Comparison of ENCODE assay signal across 18 mouse cellular contexts in genomic region chr12:104799365-104799764, GRCm38 (mm10). TPM values are rescaled to one million over a fixed set of nuclear protein-coding genes. Genes with fewer than 3 reads are reported as not detected.
DNase-seq lines count a peak whose midpoint lies in the region; ATAC-seq and TF ChIP-seq lines count a peak whose summit lies in the region.
"Had no signal": no experiment of that assay in that cellular context is flagged by ENCODE, and none has a peak within 500 bp of the region (broad histone marks: within the 10 kb centered on the region; RNA-seq: fewer than 3 reads in every experiment).

No protein-coding gene starts in this region.

- no peak overlapping the region for H3K4me2 ChIP-seq in kidney, embryonic 14.5 days (replicated peaks; ENCODE audit: low read depth, low read length)
- H3K4me2 ChIP-seq: embryonic facial prominence, embryonic 15.5 days; forebrain, embryonic 12.5 days; hindbrain, embryonic 12.5 days; lung, embryonic 15.5 days; stomach, embryonic 15.5 days had no signal

- no peaks in the 10 kb centered on the region for H3K27me3 ChIP-seq in kidney, adult 2 months (replicated peaks; ENCODE audit: control insufficient read depth, insufficient read depth, low read length)
- no peaks in the 10 kb centered on the region for H3K27me3 ChIP-seq in kidney, embryonic 14.5 days (ENCODE audit: control insufficient read depth, insufficient read depth, low read length)
- no peaks in the 10 kb centered on the region for H3K27me3 ChIP-seq in ES-Bruce4 (ENCODE audit: control insufficient read depth, insufficient read depth, low read length, poor library complexity, severe bottlenecking)
- no peaks in the 10 kb centered on the region for H3K27me3 ChIP-seq in small intestine, adult 2 months (ENCODE audit: control insufficient read depth, insufficient read depth, low read length)
- H3K27me3 ChIP-seq: embryonic facial prominence, embryonic 15.5 days; forebrain, embryonic 12.5 days; hindbrain, embryonic 12.5 days; lung, embryonic 15.5 days; stomach, embryonic 15.5 days had no signal

- H3K9me3 ChIP-seq in kidney, embryonic 14.5 days (ENCODE audit: control insufficient read depth, low read length), result peaks cover 9% of the 10 kb centered on the region; the same call in 1 of the 2 replicates
- no peaks in the 10 kb centered on the region for H3K9me3 ChIP-seq in ES-Bruce4 (replicated peaks; ENCODE audit: control insufficient read depth, insufficient read depth, low read length, poor library complexity, severe bottlenecking)

- H3K4me3 ChIP-seq in kidney, adult 2 months (ENCODE audit: insufficient read depth, low read depth, low read length), result no peak overlapping the region
- no peak overlapping the region for H3K4me3 ChIP-seq in kidney, embryonic 14.5 days (ENCODE audit: low read length)
- H3K4me3 ChIP-seq in lung, adult 2 months (replicated peaks; ENCODE audit: extremely low read depth, low read depth, low read length), result no peak overlapping the region
- H3K4me3 ChIP-seq in ES-Bruce4 (ENCODE audit: low read depth, low read length), result no peak overlapping the region
- H3K4me3 ChIP-seq in small intestine, adult 2 months (ENCODE audit: low read depth, low read length), result no peak overlapping the region
- H3K4me3 ChIP-seq: embryonic facial prominence, embryonic 15.5 days; forebrain, embryonic 12.5 days; hindbrain, embryonic 12.5 days; lung, embryonic 15.5 days; stomach, embryonic 15.5 days had no signal

- no peak for ATAC-seq in kidney, embryonic 14.5 days (ENCODE audit: low FRiP score, low TSS enrichment)
- ATAC-seq: intestine, embryonic 16.5 days had no signal

- H3K27ac ChIP-seq in kidney, adult 2 months (ENCODE audit: insufficient read depth, low read depth, low read length), result no peak overlapping the region
- no peak overlapping the region for H3K27ac ChIP-seq in kidney, embryonic 14.5 days (ENCODE audit: low read depth, low read length)
- H3K27ac ChIP-seq in ES-Bruce4 (ENCODE audit: insufficient read depth, low read length), result no peak overlapping the region
- no peak overlapping the region for H3K27ac ChIP-seq in small intestine, adult 2 months (ENCODE audit: insufficient read depth, low read depth, low read length)
- H3K27ac ChIP-seq: embryonic facial prominence, embryonic 15.5 days; forebrain, embryonic 12.5 days; hindbrain, embryonic 12.5 days; lung, embryonic 15.5 days; stomach, embryonic 15.5 days had no signal

- no peak for TF ChIP-seq POLR2A in kidney, adult 2 months (IDR thresholded peaks at IDR 0.05; ENCODE audit: low read depth, low read length)
- TF ChIP-seq POLR2A in lung, adult 2 months (IDR thresholded peaks at IDR 0.05; ENCODE audit: borderline replicate concordance, extremely low read depth, low read depth, low read length), result no peak
- TF ChIP-seq POLR2A in ES-Bruce4 (IDR thresholded peaks at IDR 0.05; ENCODE audit: insufficient read depth, low read length), result no peak
- TF ChIP-seq POLR2A in small intestine, adult 2 months (IDR thresholded peaks at IDR 0.05; ENCODE audit: low read depth, low read length), result no peak

- no peak for TF ChIP-seq EP300 in ES-Bruce4 (IDR thresholded peaks at IDR 0.05; ENCODE audit: insufficient read depth, low read depth, low read length)

- TF ChIP-seq CTCF in kidney, adult 2 months (conservative IDR thresholded peaks at IDR 0.05; ENCODE audit: insufficient read depth, insufficient read length, low read depth, low read length), result peak; percentile 32; the same call in 1 of the 2 replicates
- TF ChIP-seq CTCF in lung, adult 2 months (IDR thresholded peaks at IDR 0.05; ENCODE audit: insufficient read depth, low read length), result no peak
- peak; percentile 4 for TF ChIP-seq CTCF in ES-Bruce4 (IDR thresholded peaks at IDR 0.05; ENCODE audit: low read depth, low read length)
- TF ChIP-seq CTCF in small intestine, adult 2 months (IDR thresholded peaks at IDR 0.05; ENCODE audit: extremely low read depth, insufficient read length, insufficient replicate concordance, low read depth, low read length), result 0 out of 2 replicates have a peak, but pooled peaks have one; percentile 28

- no peaks in the 10 kb centered on the region for H3K4me1 ChIP-seq in kidney, adult 2 months (ENCODE audit: control insufficient read depth, insufficient read depth, low read length)
- H3K4me1 ChIP-seq in kidney, embryonic 14.5 days (ENCODE audit: control insufficient read depth, insufficient read depth, low read length), result peaks cover 14% of the 10 kb centered on the region
- H3K4me1 ChIP-seq in lung, adult 2 months (ENCODE audit: control insufficient read depth, insufficient read depth, low read length), result no peaks in the 10 kb centered on the region
- peaks cover 5% of the 10 kb centered on the region for H3K4me1 ChIP-seq in ES-Bruce4 (ENCODE audit: control insufficient read depth, insufficient read depth, low read length)
- H3K4me1 ChIP-seq in small intestine, adult 2 months (ENCODE audit: control insufficient read depth, insufficient read depth, insufficient read length, low read length), result no peaks in the 10 kb centered on the region

- DNase-seq in kidney, adult 2 months, result no peak
- peak; percentile 13 for DNase-seq in lung, postnatal 14 days
- no peak for DNase-seq in lung, adult 2 months
- DNase-seq in ovary, adult 18-20 months (ENCODE audit: low spot score), result no peak
- DNase-seq: adrenal gland, postnatal 10 days; cerebellum, adult 2 months; heart, adult 11 months; right cerebral cortex, adult 18-20 months; spleen, adult 18-20 months had no signal

- H3K36me3 ChIP-seq in kidney, adult 2 months (ENCODE audit: control insufficient read depth, insufficient read depth, low read length), result no peaks in the 10 kb centered on the region; the same call in 1 of the 2 replicates
- H3K36me3 ChIP-seq in kidney, embryonic 14.5 days (ENCODE audit: control insufficient read depth, insufficient read depth, low read length), result 0 out of 2 replicates have a peak, but pooled peaks cover 4% of the 10 kb centered on the region
- H3K36me3 ChIP-seq in ES-Bruce4 (ENCODE audit: control insufficient read depth, insufficient read depth, low read length, poor library complexity, severe bottlenecking), result no peaks in the 10 kb centered on the region
- H3K36me3 ChIP-seq in small intestine, adult 2 months (ENCODE audit: control insufficient read depth, insufficient read depth, low read length), result peaks cover 14% of the 10 kb centered on the region

- H3K9ac ChIP-seq in kidney, embryonic 14.5 days (ENCODE audit: low read depth, low read length), result no peak overlapping the region
- H3K9ac ChIP-seq in ES-Bruce4 (ENCODE audit: low read depth, poor library complexity, severe bottlenecking), result no peak overlapping the region
- H3K9ac ChIP-seq: embryonic facial prominence, embryonic 15.5 days; forebrain, embryonic 12.5 days; hindbrain, embryonic 12.5 days; lung, embryonic 15.5 days; stomach, embryonic 15.5 days had no signal

- 96% methylated on average over 3 of the region's 3 CpGs for WGBS in kidney, adult 2 months
- 95% methylated on average over 3 of the region's 3 CpGs for WGBS in kidney, embryonic 14.5 days
- 90% methylated on average over 3 of the region's 3 CpGs for WGBS in lung, adult 2 months
- WGBS in small intestine, adult 2 months, result 94% methylated on average over 3 of the region's 3 CpGs

RNA-seq across cellular contexts. Expression of gene Dicer1, which starts 47.6 kb away (rescaled TPM):
- polyA plus RNA-seq in kidney, adult 2 months (2012; rRNA removed), result 8.3 and 9.0 TPM in 2 replicates
- polyA plus RNA-seq in kidney, embryonic 14.5 days (2014; fragmentation: Nextera tagmentation; extraction: Ambion mirVana), result 23.6 and 27.5 TPM in 2 replicates
- 7.3 and 11.2 TPM in 2 replicates for polyA plus RNA-seq in lung, adult 2 months (2012; rRNA removed)
- polyA plus RNA-seq in ES-Bruce4 (2011; ENCODE audit: insufficient read depth, insufficient read length, low read depth, missing spikeins), result 102 and 104 TPM in 2 replicates
- 1.7 and 3.1 TPM in 2 replicates for polyA plus RNA-seq in small intestine, adult 2 months (2012; rRNA removed)
